Mouse (Mus musculus) midbrain, embryonic 14.5 days (tissue): Measurements from ENCODE around the gene Sgk1. TPM values are rescaled to one million over a fixed set of nuclear protein-coding genes. Genes with fewer than 3 reads are reported as not detected.

Experiments used
- ATAC-seq: fragments of 200-750 bp; cut with Nextera tagmentation; 2 replicates; pipeline ENCODE4 v1.8.0; 2017; ENCODE audit warnings: moderate number of reproducible peaks, moderate library complexity; ENCODE audit not compliant: low FRiP score, low TSS enrichment
- DNase-seq: peaks from one replicate; pipeline ENCODE4 v3.0.0-alpha.2; 2015
- H3K27ac ChIP-seq: fragments of 300-500 bp; sonication (generic); replicated peaks from 2 replicates; pipeline ENCODE4 v1.5.1; 2014; ENCODE audit warnings: mild to moderate bottlenecking, low read depth, low read length, moderate library complexity
- H3K27me3 ChIP-seq: fragments of 300-500 bp; sonication (generic); 2 replicates; pipeline ENCODE4 v1.6.1; 2014; ENCODE audit warnings: low read length, control low read depth, mixed read lengths; ENCODE audit not compliant: control insufficient read depth, insufficient read depth
- H3K36me3 ChIP-seq: fragments of 300-500 bp; sonication (generic); 2 replicates; pipeline ENCODE4 v1.6.1; 2014; ENCODE audit warnings: low read length, control low read depth; ENCODE audit not compliant: control insufficient read depth, insufficient read depth
- H3K4me1 ChIP-seq: fragments of 300-500 bp; sonication (generic); 2 replicates; pipeline ENCODE4 v1.6.1; 2014; ENCODE audit warnings: mild to moderate bottlenecking, antibody characterized with exemption, low read length, control low read depth; ENCODE audit not compliant: control insufficient read depth, insufficient read depth
- H3K4me2 ChIP-seq: fragments of 300-500 bp; sonication (generic); 2 replicates; pipeline ENCODE4 v1.6.1; 2014; ENCODE audit warnings: mild to moderate bottlenecking, low read length, moderate library complexity
- H3K4me3 ChIP-seq: fragments of 300-500 bp; sonication (generic); replicated peaks from 2 replicates; pipeline ENCODE4 v1.5.1; 2014; ENCODE audit warnings: low read depth, low read length
- H3K9ac ChIP-seq: fragments of 300-500 bp; sonication (generic); replicated peaks from 2 replicates; pipeline ENCODE4 v1.6.1; 2014; ENCODE audit warnings: mild to moderate bottlenecking, low read length, moderate library complexity
- H3K9me3 ChIP-seq: fragments of 300-500 bp; sonication (generic); 2 replicates; pipeline ENCODE4 v1.6.1; 2016; ENCODE audit warnings: low read length, control low read depth, mixed read lengths; ENCODE audit not compliant: control insufficient read depth
- WGBS: fragments of 180-500 bp; shearing (Covaris S2); extraction: QIAGEN DNeasy Blood & Tissue Kit; methylation state at CpG from one replicate; pipeline ENCODE4 v1.1.7; 2014; 5-methylcytosine and 5-hydroxymethylcytosine counted together
- polyA plus RNA-seq: library from polyadenylated mRNA; unstranded; fragments of >200 nt; fragmentation: Nextera tagmentation; extraction: Ambion mirVana; gene quantifications from 2 replicates; pipeline ENCODE4 v1.2.1, GENCODE M21; 2014

Sgk1 gene
- polyA plus RNA-seq, 1 experiment from 2014 or later: 47.9 TPM

DNA sequence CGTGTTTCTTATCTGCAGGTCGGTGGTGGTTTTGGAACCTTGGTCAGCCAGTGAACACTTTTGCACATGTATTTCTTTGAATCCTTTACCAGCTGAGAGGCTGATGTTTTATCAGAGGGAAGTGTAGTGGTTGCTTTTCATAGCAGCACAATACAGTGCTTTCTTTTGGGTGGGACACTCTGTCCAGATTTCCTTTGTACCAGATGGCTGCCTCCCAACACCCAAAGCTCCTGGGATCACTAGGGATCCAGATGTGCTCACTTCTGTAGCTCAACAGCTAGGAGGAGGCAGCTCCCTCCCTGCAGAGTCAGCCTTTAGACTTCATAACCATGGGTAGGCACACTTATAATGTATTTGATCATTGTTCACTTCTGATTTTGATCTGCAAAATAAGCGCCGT, 70.5 kb downstream of the Sgk1 start:
- ATAC-seq (no peak), DNase-seq (no peak)
- Histone ChIP-seq H3K4me3 (no peak overlapping the region), H3K9me3 (no peaks in the 10 kb centered on the region), H3K4me2 (no peak overlapping the region), H3K4me1 (no peaks in the 10 kb centered on the region), H3K27me3 (no peaks in the 10 kb centered on the region), H3K9ac (no peak overlapping the region), H3K36me3 (no peaks in the 10 kb centered on the region), H3K27ac (no peak overlapping the region)
- WGBS: 91% methylated on average over 4 of the region's 4 CpGs

DNA sequence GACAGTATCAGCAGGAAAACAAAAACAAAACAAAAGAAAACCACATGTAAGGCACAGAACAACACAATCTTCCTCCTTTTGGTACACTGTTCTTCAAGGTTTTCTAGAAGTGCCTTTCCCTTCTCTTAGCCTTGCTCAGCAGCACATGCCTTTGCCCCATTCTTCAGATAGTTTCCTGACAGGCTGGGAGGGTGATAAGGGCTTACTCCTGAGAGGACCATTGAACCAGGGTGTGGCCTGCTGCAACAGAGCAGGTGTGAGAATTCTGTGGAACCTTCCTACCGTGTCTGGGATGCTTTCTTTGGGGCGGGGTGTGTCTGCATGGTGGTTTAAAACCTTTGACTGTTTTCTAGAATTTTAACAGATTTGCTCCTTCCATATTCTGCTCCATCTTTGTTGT, 79.1 kb downstream of the Sgk1 start:
- DNase-seq (no peak), ATAC-seq (no peak)
- WGBS: 89% methylated on average over 2 of the region's 2 CpGs
- Histone ChIP-seq H3K27ac (no peak overlapping the region), H3K27me3 (no peaks in the 10 kb centered on the region), H3K4me3 (no peak overlapping the region), H3K36me3 (no peaks in the 10 kb centered on the region), H3K4me2 (no peak overlapping the region), H3K9me3 (no peaks in the 10 kb centered on the region), H3K9ac (no peak overlapping the region), H3K4me1 (no peaks in the 10 kb centered on the region)

DNA sequence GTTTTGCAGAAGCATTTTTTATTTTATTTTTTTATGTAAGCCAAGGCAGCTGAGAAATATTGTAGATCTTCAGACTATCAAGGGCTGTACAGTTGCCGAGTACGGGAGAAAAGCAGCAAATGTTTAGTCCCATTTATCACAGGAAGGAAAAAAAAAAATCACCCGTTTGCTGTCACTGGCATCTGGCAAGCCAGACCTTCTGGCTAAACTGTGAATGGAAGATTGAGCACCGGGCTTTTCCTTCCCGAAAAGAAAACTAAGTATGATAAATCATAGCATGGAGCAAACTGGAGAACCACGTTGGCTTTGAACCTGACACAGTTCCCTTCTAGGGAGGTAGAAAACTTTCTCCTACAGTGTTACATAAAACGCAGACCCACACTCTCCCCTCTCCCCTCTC, 81.0 kb downstream of the Sgk1 start:
- no peaks in the 10 kb centered on the region for H3K27me3 ChIP-seq
- no peak for DNase-seq
- no peaks in the 10 kb centered on the region for H3K9me3 ChIP-seq
- no peak overlapping the region for H3K4me2 ChIP-seq
- H3K4me3 ChIP-seq: no peak overlapping the region
- no peaks in the 10 kb centered on the region for H3K36me3 ChIP-seq
- ATAC-seq: no peak
- WGBS: 91% methylated on average over 7 of the region's 7 CpGs
- no peak overlapping the region for H3K27ac ChIP-seq
- H3K4me1 ChIP-seq: no peaks in the 10 kb centered on the region
- no peak overlapping the region for H3K9ac ChIP-seq

DNA sequence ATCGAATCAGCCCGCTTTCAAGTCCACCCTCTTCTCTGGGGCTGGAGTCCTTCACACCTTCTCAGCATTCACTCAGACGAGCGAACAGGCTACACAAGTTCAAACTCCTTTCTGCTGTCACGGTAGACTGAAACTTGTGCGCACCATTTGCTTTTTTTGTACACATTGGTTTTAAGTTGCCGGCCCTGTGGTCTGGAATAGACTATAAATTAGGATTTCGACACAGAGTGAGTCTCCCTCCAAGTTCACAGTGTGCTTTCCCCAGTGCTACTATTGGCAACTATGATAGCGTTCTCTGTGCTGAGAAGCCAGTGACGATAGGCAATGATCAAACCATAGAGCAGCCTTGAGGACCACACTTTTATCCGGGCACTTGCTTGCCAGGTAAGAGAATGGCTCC, 91.7 kb downstream of the Sgk1 start:
- no peaks in the 10 kb centered on the region for H3K4me1 ChIP-seq
- 94% methylated on average over 11 of the region's 11 CpGs for WGBS
- no peaks in the 10 kb centered on the region for H3K27me3 ChIP-seq
- ATAC-seq (no peak), DNase-seq (no peak)
- no peak overlapping the region for H3K4me2 ChIP-seq
- H3K27ac ChIP-seq: no peak overlapping the region
- H3K36me3 ChIP-seq: no peaks in the 10 kb centered on the region
- H3K9ac ChIP-seq: no peak overlapping the region
- H3K9me3 ChIP-seq: no peaks in the 10 kb centered on the region
- H3K4me3 ChIP-seq: no peak overlapping the region

DNA sequence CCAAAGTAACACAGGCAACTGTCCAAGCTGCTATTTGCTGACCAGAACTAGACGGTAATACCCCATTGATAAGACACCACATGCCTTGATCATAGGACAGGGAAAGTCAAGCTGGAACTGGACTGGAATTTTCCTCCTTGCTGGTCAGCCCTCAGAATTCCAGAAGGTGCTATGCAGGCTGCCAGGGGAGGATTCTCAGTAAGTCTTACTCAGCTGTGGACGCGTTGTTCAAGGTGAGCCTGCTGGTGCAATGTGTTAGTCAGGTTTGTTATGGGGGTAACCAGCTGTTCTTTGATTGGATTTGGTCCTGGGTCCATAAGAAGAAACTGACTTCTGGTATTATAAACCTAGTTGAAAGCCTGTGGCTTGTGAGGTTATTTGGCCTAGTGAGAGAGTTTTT, 92.8 kb downstream of the Sgk1 start:
- 95% methylated on average over 3 of the region's 3 CpGs for whole genome bisulfite sequencing
- H3K4me3 ChIP-seq: no peak overlapping the region

DNA sequence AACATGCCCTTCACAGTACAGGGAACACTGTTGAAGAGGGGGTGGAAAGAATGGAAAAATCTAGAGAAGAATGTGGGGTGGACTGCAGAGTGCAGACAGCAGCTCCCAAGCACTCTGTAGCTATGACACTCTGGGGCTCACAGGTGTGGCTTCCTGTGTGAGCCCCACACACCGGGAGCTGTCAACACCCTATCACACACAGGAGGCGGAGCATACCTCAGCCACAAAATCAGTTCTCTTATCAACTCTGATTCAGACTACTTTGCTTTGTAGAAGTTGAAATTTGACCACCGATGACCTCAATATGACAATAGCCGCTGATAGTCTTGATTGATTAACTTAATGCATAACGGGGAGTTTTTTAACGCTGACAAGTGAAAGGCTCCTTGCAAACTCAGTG, 93.4 kb downstream of the Sgk1 start:
- Histone ChIP-seq H3K9me3 (no peaks in the 10 kb centered on the region), H3K4me3 (no peak overlapping the region), H3K27me3 (no peaks in the 10 kb centered on the region), H3K4me1 (no peaks in the 10 kb centered on the region), H3K4me2 (no peak overlapping the region), H3K9ac (no peak overlapping the region), H3K27ac (no peak overlapping the region), H3K36me3 (no peaks in the 10 kb centered on the region)
- ATAC-seq (no peak), DNase-seq (no peak)
- WGBS: 89% methylated on average over 6 of the region's 6 CpGs

More for the DNA sequence above, 92.8 kb downstream of the Sgk1 start:
- Histone ChIP-seq H3K36me3 (no peaks in the 10 kb centered on the region), H3K27ac (no peak overlapping the region), H3K4me2 (no peak overlapping the region), H3K27me3 (no peaks in the 10 kb centered on the region), H3K9ac (no peak overlapping the region), H3K9me3 (no peaks in the 10 kb centered on the region), H3K4me1 (no peaks in the 10 kb centered on the region)
- ATAC-seq (no peak), DNase-seq (no peak)

DNA sequence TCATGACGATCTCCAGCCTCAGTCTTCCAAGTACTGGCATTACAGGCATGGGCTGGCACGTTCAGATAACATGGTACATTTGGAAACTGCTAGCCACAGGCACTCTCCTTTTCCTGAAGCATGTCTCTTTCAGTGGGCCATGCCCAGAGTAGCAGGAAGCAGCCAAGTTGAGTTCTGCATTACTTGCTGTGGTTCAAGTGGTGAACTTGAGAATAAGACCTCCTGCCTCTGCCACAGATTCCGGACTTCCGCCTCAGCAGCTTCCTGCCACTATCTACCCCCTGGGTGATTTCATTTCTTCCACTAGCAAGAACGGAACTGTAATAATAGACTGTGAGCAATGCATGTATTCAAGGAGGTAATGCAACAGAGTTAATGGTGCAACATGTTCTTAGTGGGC, 94.3 kb downstream of the Sgk1 start:
- no peaks in the 10 kb centered on the region for H3K4me1 ChIP-seq
- no peak for ATAC-seq
- H3K9ac ChIP-seq: no peak overlapping the region
- H3K9me3 ChIP-seq: no peaks in the 10 kb centered on the region
- no peak for DNase-seq
- no peak overlapping the region for H3K4me2 ChIP-seq
- no peaks in the 10 kb centered on the region for H3K27me3 ChIP-seq
- WGBS: 92% methylated on average over 5 of the region's 5 CpGs
- no peak overlapping the region for H3K4me3 ChIP-seq
- no peak overlapping the region for H3K27ac ChIP-seq
- no peaks in the 10 kb centered on the region for H3K36me3 ChIP-seq

DNA sequence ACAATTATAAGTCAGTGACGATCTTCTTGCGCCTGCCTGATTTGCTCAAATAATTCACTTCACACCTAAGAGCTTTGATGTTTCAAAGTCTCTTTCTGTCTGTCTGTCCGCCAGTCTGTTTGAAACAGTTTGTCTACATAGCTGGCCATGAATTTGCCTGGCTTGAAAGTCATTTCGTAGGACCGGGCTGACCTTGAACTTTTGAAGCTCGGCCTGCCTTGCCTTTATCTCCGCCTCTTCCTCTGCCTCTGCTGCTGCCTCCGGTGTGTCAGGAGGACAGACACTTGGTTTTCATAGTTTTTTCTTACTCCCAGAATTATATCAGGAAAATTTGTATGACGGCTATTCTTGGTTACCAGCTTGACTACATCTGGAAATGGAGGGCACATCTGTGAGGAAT, 96.4 kb downstream of the Sgk1 start:
- Histone ChIP-seq H3K9me3 (no peaks in the 10 kb centered on the region), H3K4me2 (no peak overlapping the region), H3K9ac (no peak overlapping the region), H3K4me1 (no peaks in the 10 kb centered on the region), H3K4me3 (no peak overlapping the region), H3K27ac (no peak overlapping the region), H3K36me3 (no peaks in the 10 kb centered on the region), H3K27me3 (no peaks in the 10 kb centered on the region)
- ATAC-seq (no peak), DNase-seq (no peak)
- 93% methylated on average over 9 of the region's 9 CpGs for WGBS

DNA sequence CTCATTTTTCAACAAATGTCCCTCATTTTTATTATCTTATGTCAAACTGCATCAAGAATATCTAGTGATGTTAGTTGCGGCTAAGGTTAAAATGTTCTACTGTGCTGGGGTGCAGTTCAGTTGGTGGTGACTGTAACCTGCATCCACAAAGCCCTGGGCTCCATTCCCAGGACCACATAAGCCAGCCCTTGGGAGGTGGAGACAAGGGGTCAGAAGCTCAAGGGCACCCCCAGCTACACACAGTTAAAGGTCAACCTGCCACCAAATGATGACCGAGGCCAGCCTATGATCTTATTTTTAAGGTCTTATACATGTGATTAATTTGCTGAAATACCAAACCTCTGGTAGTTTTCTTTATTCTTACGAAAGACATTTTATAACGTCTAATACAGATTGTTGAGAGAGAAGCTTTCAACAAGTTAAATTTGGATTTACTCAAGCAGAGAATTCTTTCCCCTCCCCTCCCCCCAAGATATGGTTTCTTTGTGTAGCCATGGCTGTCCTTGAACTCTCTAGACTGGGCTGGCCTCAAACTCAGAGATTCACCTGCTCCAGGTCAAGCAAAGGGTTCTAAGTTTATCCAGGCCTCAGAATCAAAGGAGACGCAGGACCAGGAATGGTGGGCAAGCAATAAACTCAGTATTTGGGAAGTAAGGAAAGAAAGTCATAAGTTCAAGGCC, 97.4 kb downstream of the Sgk1 start:
- ATAC-seq (no peak), DNase-seq (no peak)
- Histone ChIP-seq H3K27me3 (no peaks in the 10 kb centered on the region), H3K9me3 (no peaks in the 10 kb centered on the region), H3K4me3 (no peak overlapping the region), H3K36me3 (no peaks in the 10 kb centered on the region), H3K27ac (no peak overlapping the region), H3K9ac (no peak overlapping the region), H3K4me2 (no peak overlapping the region), H3K4me1 (no peaks in the 10 kb centered on the region)
- 93% methylated on average over 5 of the region's 5 CpGs for WGBS
